Mouse (Mus musculus): ENCODE measurements around the gene Lrrc39.

Lrrc39 gene

GRCm38 (mm10) chr3:116604570-116604969, 41.8 kb downstream of the Lrrc39 start:
- no peak for DNase-seq (ENCODE audit: low spot score)

- no peak for DNase-seq (ENCODE audit: low spot score)
Measured at GRCm38 (mm10) chr3:116614295-116614892, 51.6 kb downstream of the Lrrc39 start, which contains the start of gene Trmt13. Trmt13 (minus strand) TSS chr3:116614587.

- no peak for DNase-seq (ENCODE audit: low spot score)
Measured at GRCm38 (mm10) chr3:116615318-116616068, 52.7 kb downstream of the Lrrc39 start.

DNA sequence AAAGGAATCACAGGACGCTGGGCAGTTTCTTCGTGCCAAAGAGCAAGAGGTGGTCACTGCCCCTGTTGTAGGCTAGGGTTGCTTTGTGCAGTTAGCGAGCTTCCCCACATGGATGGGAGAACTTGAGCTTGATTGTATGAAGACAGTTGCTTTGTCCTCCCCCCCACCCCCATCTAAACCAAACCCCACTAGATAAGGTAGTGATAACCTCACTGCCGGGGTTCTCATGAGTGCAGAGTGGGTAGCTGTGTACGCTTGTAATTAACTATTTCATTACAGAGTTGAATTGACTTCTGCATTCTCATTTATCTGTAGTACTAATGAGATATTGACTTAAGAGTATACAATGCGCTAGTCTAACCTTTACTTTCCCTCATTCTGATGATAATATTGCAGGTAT, 56.1 kb downstream of the Lrrc39 start:
- no peak for DNase-seq (ENCODE audit: low spot score)

- DNase-seq (ENCODE audit: low spot score) = no peak
Measured at GRCm38 (mm10) chr3:116620636-116621370, 58.0 kb downstream of the Lrrc39 start.

- DNase-seq (ENCODE audit: low spot score) = no peak
Measured at GRCm38 (mm10) chr3:116622641-116623040, 59.9 kb downstream of the Lrrc39 start.

DNA sequence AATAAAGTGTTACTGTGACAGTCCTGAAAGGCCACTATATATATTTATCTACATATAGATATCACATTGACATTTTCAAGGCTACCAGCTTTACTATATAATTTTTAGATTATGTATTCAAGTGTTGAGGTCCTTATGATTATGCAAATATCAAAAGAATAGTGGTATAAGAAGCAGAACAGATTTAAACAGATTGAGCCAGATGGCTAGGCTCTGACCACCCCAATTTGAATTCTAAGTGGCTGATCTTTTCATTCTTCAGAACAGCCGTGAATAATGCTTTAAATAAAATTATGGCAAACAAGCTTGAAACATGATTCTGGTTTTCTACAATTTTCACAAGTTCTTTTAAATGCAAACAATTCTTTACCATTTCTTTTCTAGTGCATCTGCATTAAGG, 68.7 kb downstream of the Lrrc39 start:
- DNase-seq (ENCODE audit: low spot score) = no peak

Measured in embryo, embryonic 10.5 days (tissue).